Mouse (Mus musculus) kidney, adult 2 months (tissue): Measurements from ENCODE around the gene B4galt5. TPM values are rescaled to one million over a fixed set of nuclear protein-coding genes. Genes with fewer than 3 reads are reported as not detected.
A peak's percentile ranks its signal among the peaks of the same experiment; 100 is the strongest.

Experiments used
- DNase-seq: peaks from one replicate; pipeline ENCODE4 v3.0.0; 2021
- H3K27ac ChIP-seq: fragments of 200-500 bp; 2 replicates; pipeline ENCODE4 v1.5.1; 2012; ENCODE audit warnings: low read depth, low read length, control low read depth, inconsistent platforms; ENCODE audit not compliant: insufficient read depth
- H3K27me3 ChIP-seq: fragments of 200-500 bp; replicated peaks from 2 replicates; pipeline ENCODE4 v1.6.1; 2012; ENCODE audit warnings: mild to moderate bottlenecking, moderate library complexity, low read length, inconsistent platforms; ENCODE audit not compliant: control insufficient read depth, insufficient read depth
- H3K36me3 ChIP-seq: fragments of 200-500 bp; 2 replicates; pipeline ENCODE4 v1.6.1; 2012; ENCODE audit warnings: mild to moderate bottlenecking, moderate library complexity, low read length, inconsistent platforms; ENCODE audit not compliant: control insufficient read depth, insufficient read depth
- H3K4me1 ChIP-seq: fragments of 200-500 bp; 2 replicates; pipeline ENCODE4 v1.6.1; 2011; ENCODE audit warnings: low read length; ENCODE audit not compliant: control insufficient read depth, insufficient read depth
- H3K4me3 ChIP-seq: fragments of 200-500 bp; 2 replicates; pipeline ENCODE4 v1.5.1; 2011; ENCODE audit warnings: mild to moderate bottlenecking, low read depth, low read length, control low read depth; ENCODE audit not compliant: insufficient read depth
- CTCF ChIP-seq: fragments of 200-500 bp; conservative IDR thresholded peaks from 2 replicates; pipeline ENCODE4 v1.5.1; 2011; ENCODE audit warnings: low read depth, mild to moderate bottlenecking, control low read depth, low read length, moderate library complexity, mixed read lengths; ENCODE audit not compliant: insufficient read depth, insufficient read length
- POLR2A ChIP-seq: fragments of 200-500 bp; IDR thresholded peaks from one replicate; pipeline ENCODE4 v1.6.1; 2011; ENCODE audit warnings: low read depth, low read length, control low read depth
- WGBS: fragments of 180-500 bp; shearing (Covaris S2); methylation state at CpG from one replicate; pipeline ENCODE4 v1.1.7; 2018; 5-methylcytosine and 5-hydroxymethylcytosine counted together
- polyA plus RNA-seq: library from polyadenylated mRNA; depleted of rRNA; stranded (reverse); fragments of >200 nt; gene quantifications from 2 replicates; pipeline ENCODE4 v1.2.3, GENCODE M21; 2012

Gene B4galt5
- polyA plus RNA-seq, 1 experiment = 51.5 TPM

- Histone ChIP-seq H3K4me1 (peaks cover 11% of the 10 kb centered on the region; the same call in 1 of the 2 replicates), H3K27ac (no peak overlapping the region), H3K4me3 (no peak overlapping the region), H3K27me3 (no peaks in the 10 kb centered on the region), H3K36me3 (no peaks in the 10 kb centered on the region)
- TF ChIP-seq POLR2A = no peak
- no peak for TF ChIP-seq CTCF
- 100% methylated on average over 1 of the region's 1 CpGs for WGBS
- DNase-seq = no peak
Measured at GRCm38 (mm10) chr2:167310121-167310520, 38.9 kb downstream of the B4galt5 start.

GRCm38 (mm10) chr2:167309286-167309685 lies 39.7 kb downstream of the B4galt5 start:
- no peak for DNase-seq
- no peaks in the 10 kb centered on the region for H3K36me3 ChIP-seq
- H3K4me3 ChIP-seq = no peak overlapping the region
- peaks cover 4% of the 10 kb centered on the region; the same call in 1 of the 2 replicates for H3K4me1 ChIP-seq
- H3K27me3 ChIP-seq = no peaks in the 10 kb centered on the region
- no peak overlapping the region for H3K27ac ChIP-seq
- TF ChIP-seq POLR2A (no peak), CTCF (no peak)
- 88% methylated on average over 12 of the region's 12 CpGs for WGBS

GRCm38 (mm10) chr2:167307716-167308115 lies 41.3 kb downstream of the B4galt5 start:
- no peak overlapping the region for H3K4me3 ChIP-seq
- no peak for DNase-seq
- 53% methylated on average over 12 of the region's 12 CpGs for WGBS
- H3K4me1 ChIP-seq = no peaks in the 10 kb centered on the region
- no peak for TF ChIP-seq CTCF
- no peak for TF ChIP-seq POLR2A
- no peak overlapping the region for H3K27ac ChIP-seq
- no peaks in the 10 kb centered on the region for H3K36me3 ChIP-seq
- no peaks in the 10 kb centered on the region for H3K27me3 ChIP-seq

- 63% methylated on average over 15 of the region's 15 CpGs for WGBS
- peak; percentile 60 for DNase-seq
- H3K36me3 ChIP-seq = no peaks in the 10 kb centered on the region
Measured at GRCm38 (mm10) chr2:167306626-167307541, 42.1 kb downstream of the B4galt5 start.

GRCm38 (mm10) chr2:167306273-167306594 lies 42.7 kb downstream of the B4galt5 start:
- DNase-seq = no peak
- no peak overlapping the region for H3K27ac ChIP-seq
- no peak overlapping the region for H3K4me3 ChIP-seq
- H3K4me1 ChIP-seq = no peaks in the 10 kb centered on the region
- no peaks in the 10 kb centered on the region for H3K36me3 ChIP-seq
- no peak for TF ChIP-seq POLR2A
- no peak for TF ChIP-seq CTCF
- H3K27me3 ChIP-seq = no peaks in the 10 kb centered on the region
- WGBS = 52% methylated on average over 4 of the region's 4 CpGs

More at GRCm38 (mm10) chr2:167306626-167307541, 42.1 kb downstream of the B4galt5 start:
- Histone ChIP-seq H3K4me3 (no peak overlapping the region), H3K4me1 (no peaks in the 10 kb centered on the region), H3K27me3 (no peaks in the 10 kb centered on the region), H3K27ac (no peak overlapping the region)
- TF ChIP-seq POLR2A (no peak), CTCF (no peak)

GRCm38 (mm10) chr2:167305382-167306272 lies 43.4 kb downstream of the B4galt5 start:
- 77% methylated on average over 12 of the region's 13 CpGs for WGBS
- Histone ChIP-seq H3K27me3 (no peaks in the 10 kb centered on the region), H3K36me3 (no peaks in the 10 kb centered on the region), H3K27ac (no peak overlapping the region), H3K4me1 (no peaks in the 10 kb centered on the region), H3K4me3 (no peak overlapping the region)
- TF ChIP-seq CTCF (no peak), POLR2A (no peak)
- DNase-seq = no peak
